Mouse (Mus musculus) skeletal muscle tissue, adult 2 months (tissue): Measurements from ENCODE around the gene Vac14.
A peak's percentile ranks its signal among the peaks of the same experiment; 100 is the strongest.

Source experiments
- DNase-seq: peaks from one replicate; pipeline ENCODE4 v3.0.0-alpha.2; 2012; ENCODE audit warnings: low read depth, low spot score

Gene Vac14

GRCm38 (mm10) chr8:110717131-110717530 is 98.7 kb downstream of the Vac14 start:
- DNase-seq = no peak

DNA sequence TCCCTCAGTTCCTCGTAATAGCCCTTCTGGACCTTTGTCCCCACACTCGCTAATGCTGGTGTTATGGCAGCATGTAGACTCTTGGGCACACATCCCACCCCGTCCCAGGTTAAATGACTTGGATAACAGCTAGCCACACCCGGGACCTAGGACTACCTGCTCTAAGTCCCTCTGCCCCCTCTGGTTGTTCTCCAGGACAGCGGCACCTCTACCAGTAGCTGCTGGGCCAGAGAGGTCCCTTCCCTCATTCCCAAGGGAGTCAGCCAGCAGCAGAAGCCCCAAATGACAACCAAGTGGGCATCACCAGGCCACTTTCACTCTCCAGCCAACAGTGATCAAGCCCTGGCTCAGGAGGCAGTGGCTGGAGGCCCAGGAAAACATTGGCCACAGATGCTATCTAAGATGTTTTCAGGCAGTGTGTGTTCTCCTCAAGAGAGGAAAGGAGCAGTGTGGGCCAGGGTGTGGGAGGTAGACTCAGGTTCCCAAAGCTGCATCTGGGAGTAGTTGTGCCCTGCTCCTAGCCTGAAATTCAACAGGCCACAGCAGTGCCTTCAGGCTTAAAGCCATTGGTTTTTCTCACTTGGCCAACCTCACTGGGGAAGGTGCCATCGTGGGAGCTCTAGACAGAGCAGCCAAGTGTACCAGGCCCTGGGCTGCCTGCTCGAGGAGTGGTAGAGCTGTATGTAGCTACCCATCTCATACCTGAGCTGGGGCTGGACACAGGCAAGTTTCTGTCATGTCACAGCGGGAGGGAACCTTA is 100.0 kb downstream of the Vac14 start:
- DNase-seq = peak; percentile 59

GRCm38 (mm10) chr8:110718969-110719670 is 100.7 kb downstream of the Vac14 start:
- DNase-seq = peak; percentile 72

DNA sequence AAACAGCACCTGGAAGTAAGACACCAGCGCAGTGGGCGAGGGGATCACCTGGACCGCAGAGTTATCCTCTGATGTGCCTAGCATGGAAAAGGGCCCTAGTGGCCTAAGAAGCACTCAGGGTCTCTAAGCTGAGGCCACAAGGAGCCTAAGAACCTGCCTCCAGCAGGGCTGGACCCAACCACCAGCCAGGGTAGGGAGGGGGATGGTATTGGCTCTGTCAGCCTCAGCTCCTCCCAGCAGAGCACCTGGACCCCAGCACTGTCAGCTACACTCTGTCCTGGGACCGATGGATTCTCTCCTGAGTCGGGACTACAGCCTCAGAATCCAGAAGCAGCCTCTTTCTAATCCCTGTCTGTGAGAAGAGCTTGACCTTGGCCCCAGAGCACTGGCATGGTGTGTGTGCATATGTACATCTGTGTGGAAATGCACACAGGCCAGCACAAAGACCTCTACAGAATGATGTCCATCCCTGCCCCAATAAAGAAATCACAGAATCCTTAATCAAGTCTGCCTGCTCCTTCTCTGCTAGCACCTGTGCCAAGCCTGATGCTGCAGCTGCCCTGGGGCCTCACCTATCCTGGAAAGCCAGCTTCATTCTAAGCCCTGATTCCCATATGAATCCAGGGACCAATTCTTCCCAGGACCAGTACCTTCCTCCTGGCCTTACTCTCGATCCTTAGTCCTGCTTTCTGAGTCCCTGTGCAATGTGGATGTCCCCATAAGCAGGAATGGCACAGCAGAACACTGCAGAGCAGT is 101.7 kb downstream of the Vac14 start:
- no peak for DNase-seq

DNA sequence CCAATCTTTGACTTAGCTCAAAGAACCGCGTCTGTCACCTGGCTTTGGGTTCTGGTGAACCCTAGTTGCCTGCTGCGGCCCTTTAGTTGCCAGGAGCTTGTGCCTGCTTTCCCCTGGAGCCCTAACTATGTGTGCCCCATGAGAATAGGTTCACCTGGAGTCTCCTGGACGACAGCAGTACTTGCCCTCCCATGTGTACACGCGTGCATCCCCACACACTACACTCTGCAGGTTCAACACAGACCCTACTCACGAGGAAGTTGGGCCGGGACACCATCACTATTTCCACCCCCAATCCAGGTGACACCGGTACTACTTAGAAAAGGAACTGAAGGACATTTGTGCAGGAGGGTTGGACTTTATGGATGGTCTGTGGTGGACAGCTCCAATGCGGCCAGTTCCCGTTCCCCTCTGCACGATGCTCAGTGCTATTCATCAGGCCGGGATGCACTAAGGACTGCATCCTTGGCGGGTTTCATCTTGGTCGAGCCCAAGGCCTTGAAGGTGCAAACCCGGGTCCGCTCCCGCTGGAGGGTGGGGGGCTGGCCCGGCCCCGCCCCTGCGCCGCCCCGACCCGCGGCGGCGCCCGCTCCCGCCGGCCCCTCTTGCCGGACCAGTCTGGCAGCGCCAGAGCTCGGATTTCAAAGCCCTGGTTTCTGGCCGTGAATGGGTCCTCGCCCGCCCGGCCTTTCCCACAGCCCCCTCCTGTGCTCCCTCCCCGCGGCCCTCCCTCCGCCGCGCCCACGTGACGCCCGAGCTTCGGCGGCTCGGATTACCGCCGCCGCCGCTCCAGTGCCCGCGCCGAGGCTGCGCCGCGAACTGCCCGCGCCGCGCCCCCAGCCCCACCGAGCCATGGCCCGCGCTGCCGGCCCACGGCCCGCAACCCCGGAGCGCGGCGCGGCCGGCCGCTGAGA is 102.6 kb downstream of the Vac14 start, which contains the start of gene Mtss1l:
TSS of gene Mtss1l (plus strand) at position 792 of the 914 bp plus-strand sequence.
- DNase-seq = peak; percentile 79

DNA sequence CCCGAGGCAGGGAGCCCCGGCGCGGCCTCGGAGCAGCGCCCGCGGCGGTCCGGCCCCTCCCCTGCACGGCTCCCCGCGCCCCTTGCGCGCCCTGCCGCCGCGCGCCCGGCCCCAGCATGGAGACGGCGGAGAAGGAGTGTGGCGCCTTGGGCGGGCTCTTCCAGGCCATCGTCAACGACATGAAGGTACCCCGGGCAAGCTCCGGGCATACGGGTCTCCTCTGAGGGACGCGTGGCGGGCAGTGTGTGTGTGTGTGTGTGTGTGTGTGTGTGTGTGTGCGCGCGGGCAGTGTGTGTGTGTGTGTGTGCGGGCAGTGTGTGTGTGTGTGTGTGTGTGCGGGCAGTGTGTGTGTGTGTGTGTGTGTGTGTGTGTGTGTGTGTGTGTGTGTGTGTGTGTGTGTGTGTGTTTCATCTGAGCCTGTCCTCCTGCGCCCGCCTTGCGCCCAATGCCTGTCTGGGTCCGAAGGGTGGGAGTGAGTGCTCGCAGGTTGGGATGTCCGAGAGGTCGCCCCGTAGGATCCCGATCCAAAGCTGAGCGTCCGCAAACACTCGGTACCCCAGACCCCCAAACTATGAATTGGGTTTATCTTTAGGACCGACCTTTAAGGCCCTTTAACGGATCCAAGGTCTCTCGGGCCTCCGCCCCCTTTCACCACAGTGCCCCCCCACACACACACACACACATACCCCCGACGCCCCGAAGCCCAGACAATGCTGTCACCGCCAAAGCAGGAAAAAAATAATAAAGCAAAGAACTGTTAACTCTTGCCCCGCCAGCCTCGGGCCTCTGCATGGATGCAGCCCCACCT is 103.4 kb downstream of the Vac14 start:
- DNase-seq = no peak

DNA sequence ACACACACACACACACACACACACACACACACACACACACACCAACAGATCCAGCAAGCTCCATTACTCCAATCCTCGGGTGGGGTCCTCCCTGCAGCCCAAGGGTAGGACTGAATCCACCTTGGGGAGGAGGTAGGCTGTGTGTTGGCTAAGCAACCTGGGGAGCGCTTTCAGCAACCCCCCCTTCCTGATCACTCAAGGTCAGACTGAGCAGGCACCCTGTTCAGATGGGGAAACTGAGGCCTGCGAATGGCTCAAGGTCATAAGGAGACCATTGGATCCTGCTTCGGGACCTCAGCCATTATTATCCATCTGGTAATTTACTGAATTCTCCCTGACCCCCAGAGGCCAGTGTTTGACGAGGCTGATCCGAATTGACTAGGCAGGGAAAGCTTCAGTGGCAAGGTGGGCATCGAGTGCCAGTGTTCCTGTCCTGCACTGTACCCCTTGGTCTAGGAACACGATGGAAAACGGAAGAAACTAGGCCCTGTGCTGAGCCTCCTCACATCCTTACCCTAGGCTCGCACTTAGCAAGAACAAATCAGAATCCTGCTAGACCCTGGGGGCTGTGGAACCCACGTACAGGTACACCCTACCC is 104.1 kb downstream of the Vac14 start:
- no peak for DNase-seq

DNA sequence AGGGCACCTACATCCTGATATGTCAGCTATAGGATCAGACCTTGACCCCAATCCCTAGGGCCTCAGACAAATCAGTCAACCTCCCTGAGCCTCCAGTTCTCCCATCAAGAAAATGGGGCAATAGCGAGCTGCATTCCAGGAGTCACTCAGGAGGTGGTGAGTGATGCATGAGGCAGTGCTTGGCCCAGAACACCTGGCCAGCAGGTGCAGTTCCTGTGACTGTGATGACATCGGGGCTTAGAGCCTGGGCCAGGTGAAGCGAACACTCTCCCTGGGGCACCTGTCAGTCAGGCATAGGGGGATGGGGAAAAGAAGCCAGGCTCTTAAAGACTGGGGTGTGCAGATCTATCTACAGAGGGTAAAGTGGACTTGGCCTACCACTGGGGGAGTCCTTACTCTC is 106.1 kb downstream of the Vac14 start:
- no peak for DNase-seq

GRCm38 (mm10) chr8:110725084-110725838 is 106.9 kb downstream of the Vac14 start:
- DNase-seq = no peak

DNA sequence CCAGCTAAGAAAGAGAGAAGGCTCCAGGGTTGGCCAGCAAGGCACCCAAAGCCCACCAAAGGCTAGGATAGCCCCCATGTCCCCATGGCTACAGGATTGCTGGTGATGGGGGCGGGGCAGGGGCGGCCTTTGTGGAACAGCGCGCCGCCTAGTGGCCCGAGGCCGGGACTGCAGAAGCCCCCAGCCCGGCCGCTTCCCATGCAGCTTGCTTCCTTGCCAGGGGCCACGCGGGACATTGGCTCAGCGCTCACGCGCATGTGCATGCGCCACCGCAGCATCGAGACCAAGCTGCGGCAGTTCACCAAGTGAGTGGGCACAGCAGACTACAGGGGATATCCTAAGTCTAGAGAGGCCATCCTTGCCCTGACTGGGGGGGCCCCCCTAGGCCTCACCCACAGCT is 108.5 kb downstream of the Vac14 start:
- no peak for DNase-seq

DNA sequence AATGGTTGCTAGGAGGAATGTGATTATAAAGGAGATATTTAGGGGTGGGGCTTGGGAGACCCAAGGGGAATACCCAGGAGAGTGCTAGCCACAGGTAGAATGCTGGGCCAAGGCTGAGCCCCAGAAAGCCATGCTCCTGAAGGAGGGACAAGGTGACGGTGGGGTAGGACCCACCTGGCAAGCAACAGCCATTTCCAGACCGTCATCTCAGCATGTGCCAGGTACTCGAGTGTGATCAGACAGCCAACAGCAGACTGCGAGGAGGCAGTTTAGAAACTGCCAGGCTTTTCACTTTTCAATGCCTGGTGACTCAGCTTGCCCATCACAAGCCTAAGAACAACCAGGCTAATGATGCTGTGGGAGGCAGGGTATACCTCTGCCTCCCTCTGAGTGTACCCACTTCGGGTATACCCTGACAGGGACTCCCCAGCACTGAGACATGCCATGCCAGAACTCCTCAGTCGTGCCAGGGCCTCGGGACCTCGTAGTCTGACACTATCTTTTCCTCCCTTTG is 113.0 kb downstream of the Vac14 start:
- DNase-seq = no peak

GRCm38 (mm10) chr8:110733036-110733435 is 114.7 kb downstream of the Vac14 start:
- no peak for DNase-seq

- no peak for DNase-seq
Observed at GRCm38 (mm10) chr8:110738591-110739195, 120.3 kb downstream of the Vac14 start.

DNA sequence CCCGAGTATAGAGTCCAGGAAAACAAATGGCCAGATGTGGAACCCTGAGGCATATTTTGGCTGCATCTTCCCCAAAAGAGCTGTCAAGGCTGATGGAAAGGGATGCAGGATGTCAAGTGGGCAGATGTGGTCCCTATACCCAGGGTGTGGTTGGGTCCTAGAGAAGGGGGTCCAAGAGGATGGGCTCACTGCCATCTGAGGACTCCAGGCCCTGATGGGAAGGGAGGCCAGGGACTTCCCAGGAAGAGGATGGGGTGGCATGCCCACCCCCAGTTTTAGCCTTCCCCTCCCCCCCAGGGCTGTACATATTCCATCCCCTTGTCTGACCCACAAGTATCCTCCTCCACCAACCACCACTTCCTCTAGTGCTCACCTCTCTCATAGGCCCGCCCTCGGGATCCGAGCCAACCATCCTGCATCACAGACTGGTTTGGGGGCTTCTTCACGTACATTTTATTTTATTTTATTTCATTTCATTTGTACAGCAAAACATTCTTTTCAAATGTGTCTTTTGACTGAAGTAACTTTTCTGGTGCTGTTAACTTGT is 122.3 kb downstream of the Vac14 start:
- DNase-seq = no peak

DNA sequence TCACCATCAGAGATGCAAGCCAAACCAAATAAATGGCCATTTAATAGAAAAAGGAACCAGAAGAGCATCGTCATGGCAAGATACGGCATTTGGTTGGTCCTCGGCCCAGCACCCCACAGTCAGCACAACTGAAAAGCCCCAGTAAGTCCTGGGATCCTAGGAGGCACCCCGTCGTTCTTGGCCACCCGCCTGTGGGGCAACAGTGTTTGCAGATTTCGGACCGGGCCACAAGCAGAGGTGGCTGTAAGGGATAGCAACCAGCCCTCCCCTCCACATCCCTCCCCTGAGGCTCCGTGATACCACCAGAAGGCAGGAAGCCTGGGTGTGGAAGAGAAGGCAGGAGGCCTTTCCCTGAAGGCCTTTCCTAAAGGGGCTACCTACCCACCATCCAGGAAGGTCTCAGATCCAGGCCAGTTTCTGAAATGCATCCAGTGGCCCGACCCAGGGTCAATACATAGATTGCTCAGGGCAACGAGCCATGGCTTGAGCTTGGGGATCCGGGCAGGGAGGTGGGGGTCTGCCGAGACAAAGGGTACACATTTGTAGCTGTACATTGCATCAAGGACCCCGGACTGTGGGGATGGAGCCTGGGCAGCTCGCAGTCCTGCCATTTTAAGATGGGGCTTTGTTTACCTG is 123.5 kb downstream of the Vac14 start:
- DNase-seq = no peak

GRCm38 (mm10) chr8:110742452-110742818 is 124.0 kb downstream of the Vac14 start:
- no peak for DNase-seq

GRCm38 (mm10) chr8:110745162-110745561 is 126.8 kb downstream of the Vac14 start:
- DNase-seq = no peak

GRCm38 (mm10) chr8:110746661-110747060 is 128.3 kb downstream of the Vac14 start:
- no peak for DNase-seq
